Mouse (Mus musculus) hematopoietic stem cell, adult 5-6 weeks (primary cell): ENCODE measurements around the gene Rpl18a. TPM values are rescaled to one million over a fixed set of nuclear protein-coding genes. Genes with fewer than 3 reads are reported as not detected.
"Not testable (repeated sequence)": the region's sequence is repeated elsewhere in the genome, so short reads cannot be mapped to it uniquely, and the experiment has no call there.

Experiments used
- ATAC-seq, 2 experiments: fragments of 125-278 bp in 1 of 2; replicated peaks in 1 of 2; 2 replicates each; pipeline ENCODE4 v1.8.0; 2016 to 2017; ENCODE audit warnings: inconsistent platforms in 2 of 2, mild to moderate bottlenecking in 2 of 2, moderate number of reproducible peaks in 2 of 2, low read depth in 1 of 2, moderate TSS enrichment in 1 of 2; ENCODE audit not compliant: low FRiP score in 2 of 2, poor library complexity in 2 of 2, severe bottlenecking in 2 of 2, insufficient read depth in 1 of 2, low TSS enrichment in 1 of 2
- total RNA-seq: library from RNA; stranded (forward); fragments of 172-1452, 232-1000 nt; gene quantifications from 2 replicates; pipeline ENCODE4 v1.2.3, GENCODE M21; 2017

Gene Rpl18a
- total RNA-seq, 1 experiment from 2014 or later, result 2,300 TPM

DNA sequence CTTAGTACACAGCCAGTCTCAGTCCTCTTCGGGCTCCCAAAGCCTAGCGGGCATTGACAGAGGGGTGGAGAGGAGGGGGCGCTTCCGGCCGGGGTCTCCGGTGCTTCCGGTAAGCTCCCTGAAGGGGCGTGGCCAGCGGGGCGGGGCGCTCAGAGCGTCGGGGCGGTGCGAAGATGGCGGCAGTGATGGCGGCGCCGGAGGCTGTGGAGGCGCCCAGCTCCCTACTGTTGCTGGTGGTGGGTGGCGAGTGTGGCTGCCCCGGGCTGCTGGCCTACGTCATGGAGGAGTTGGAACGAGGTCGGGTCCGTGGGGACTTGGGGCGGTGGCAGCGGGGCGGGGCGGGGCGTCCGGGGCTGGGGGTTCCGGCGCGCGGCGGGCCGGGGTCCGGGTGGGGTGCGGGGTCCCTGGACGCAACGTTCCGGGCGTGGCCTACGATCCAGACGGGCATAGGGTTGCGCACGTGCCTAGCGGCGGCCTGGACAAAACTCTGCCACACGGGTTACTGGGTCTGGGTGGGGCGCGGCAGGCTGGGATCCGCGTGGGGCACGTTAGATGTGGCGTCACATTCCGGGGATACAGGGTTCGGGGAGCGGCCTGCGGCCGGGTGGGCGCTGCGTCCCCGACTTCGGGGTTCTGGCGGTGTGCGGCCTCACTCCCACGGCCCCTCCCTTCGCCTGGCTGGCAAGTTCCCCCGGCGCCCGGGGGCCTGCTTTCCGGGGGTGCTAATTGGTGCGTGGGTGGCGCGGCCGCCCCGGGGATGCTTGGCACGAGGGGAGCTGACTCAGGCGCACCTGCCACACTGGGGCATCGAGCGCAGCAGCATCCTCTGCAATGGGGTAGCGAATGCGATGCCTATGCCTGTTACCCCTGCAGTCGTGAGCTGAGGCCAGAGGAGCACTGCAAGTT lies 8.9 kb upstream of the Rpl18a start, which contains the start of gene Map1s:
TSS of gene Map1s (plus strand) at position 102 of the 906 bp plus-strand sequence.
- ATAC-seq, result peak; percentile 70 to 72

DNA sequence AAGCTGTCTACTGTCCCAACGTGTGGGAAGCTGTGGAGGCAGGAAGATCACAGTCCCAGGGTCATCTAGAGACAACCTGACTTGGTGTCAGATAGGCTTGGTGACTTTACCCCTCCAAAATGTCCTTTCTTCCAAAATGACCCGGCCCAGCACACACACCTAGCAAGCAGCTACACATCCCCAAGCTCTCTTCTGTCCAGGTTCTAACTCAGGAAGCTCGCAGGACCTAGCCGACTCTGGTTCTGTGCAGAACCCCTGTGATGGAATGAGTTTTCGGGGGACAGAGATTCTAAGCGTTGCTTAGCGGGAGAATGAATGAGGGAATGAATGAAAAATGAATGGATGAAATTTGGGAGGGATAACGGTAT lies 8.2 kb upstream of the Rpl18a start:
- ATAC-seq, result no peak

DNA sequence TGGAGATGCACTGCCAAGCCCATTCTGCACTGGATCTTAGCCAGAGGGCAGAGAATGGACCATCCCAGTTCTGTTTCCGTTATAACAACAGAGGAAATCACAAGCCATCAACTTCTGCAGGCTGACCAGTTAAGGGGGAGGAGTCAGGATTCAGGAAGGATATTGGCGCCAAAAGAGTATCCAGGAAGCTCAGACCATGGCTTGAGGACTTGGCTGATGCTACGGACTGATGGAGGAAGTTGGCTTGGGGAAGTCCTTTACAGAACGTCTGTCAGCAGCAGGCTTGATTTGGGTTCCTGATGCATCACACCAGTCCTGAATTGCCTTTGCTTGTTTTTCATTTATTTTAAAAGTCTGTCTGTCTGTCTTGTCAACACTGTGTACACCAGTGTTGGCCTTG lies 7.3 kb upstream of the Rpl18a start:
- peak; percentile 55 to 56 for ATAC-seq

DNA sequence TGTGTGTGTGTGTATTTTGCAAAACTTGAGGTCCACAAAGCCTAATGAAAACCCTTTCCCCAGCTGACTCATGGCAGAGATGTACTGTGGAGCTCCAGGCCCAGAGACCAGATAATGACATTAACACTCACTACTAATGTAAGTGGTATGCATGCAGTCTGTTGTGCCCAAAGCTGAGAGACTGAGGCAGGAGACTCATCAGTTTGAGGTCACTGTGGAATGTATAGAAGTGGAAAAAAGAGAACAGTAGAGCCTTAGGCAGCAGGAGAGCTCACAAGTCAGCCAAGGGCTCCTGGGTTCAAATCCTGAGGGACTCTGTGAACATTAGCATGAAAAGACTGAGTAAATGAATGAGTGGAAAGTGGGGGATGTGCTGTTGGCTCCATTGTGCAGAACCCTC lies 6.4 kb upstream of the Rpl18a start:
- no peak for ATAC-seq

DNA sequence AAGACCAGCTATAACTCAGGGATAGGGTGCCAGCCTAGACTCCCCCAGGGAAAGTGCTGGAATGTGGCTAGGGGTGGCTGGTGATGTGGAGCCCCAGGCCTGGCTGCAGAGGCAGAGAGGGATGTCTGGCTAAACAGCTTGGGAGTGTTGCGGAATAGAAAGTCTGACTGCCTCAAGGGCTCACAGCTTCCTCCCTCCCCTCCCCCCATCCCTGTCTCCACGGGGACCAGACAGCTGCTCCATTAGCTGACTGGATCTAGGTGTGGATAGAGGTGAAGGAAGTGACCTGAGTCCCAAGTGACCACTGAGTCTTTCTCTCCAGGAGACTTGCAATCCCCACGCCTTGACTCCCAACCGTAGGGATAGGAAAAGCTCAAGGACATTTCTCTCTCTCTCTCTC lies 5.9 kb upstream of the Rpl18a start:
- ATAC-seq, result no peak

DNA sequence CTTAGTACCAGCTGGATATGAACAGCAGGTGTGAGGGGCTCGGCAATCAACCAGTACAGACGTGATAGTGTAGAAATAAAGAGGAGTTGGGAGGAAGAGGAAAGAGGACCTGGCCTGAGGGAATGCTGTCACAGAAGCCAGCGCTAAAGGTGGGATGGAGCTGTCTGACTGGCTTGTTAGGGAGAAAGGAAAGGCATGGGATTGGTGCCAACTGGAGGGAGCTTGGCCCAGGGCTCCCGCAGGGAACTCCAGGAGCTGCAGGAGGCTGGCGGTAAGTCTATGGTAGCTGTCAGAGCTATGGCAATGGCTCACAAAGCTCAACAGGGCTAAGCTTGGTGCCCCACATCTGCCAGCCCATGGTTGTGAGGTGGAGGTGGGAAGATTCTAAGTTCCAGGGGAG lies 5.0 kb upstream of the Rpl18a start:
- ATAC-seq, result no peak

DNA sequence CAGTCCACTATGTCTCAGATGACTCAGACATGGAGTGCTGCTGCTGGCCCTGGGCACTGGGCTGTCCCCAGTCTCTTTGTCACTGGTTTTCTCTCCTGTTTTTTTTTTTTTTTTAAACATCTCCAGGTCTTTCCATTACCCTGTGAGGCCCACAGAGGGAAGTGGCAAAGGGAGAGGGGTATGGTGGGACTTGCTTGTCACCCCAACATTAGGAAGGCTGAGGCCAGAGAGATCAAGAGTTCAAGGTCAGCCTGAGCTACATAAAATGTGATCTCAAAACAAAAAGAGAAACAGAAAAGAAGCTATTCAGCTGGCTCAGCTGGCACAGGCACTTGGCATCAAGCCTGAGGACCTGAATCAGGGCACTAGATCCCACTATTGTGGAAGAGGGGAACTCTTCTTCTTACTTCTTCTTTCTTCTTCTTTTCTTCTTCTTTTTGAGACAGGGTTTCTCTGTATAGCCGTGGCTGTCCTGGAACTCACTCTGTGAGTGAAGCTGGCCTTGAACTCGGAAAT lies 3.7 kb upstream of the Rpl18a start:
- ATAC-seq, result no peak

DNA sequence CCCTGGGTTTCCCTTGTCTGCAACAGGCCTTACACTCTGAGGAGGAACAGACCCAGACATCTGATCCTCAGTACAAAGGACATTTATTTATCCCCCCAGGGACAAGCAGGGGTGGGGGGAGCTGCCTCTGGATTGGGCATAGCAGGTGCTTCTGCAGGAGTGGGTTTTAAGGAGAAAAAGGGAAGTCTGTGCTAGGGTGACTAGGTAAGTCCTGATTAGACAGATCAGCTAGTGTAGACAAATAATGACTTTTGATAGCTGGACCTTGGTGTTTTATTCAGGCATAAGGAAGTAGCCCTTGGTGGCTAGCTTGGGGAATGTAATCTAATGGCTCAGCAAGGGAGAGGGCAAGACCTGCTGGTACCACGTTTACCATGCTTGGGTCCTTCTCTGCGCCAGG lies 2.0 kb upstream of the Rpl18a start:
- ATAC-seq, result no peak

DNA sequence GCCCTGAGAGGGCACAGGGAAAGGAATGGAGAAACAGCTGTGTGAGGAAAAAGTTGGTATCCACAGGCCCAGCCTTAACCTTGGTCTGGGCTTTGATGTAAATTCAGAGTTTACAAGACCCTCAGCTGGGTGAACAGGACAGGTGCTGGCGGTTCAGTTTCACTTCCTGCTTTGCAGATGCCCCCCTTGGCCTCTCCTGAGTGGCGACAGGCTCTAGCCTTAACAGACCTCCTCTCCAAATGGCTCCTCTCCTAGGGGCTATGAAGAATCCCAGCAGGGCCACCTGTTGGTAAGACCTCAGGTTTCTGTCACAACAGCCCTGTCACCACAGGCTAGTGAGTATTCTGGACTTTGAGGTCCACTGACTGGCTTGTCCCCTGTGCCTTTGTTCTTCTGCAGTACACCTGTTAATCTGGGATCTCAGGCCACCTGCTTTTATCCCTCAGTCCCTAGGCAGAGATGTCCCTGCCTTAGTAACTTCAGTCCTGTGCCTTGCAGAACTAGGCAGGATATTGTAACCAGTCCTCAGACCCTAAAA lies 1.5 kb upstream of the Rpl18a start:
- ATAC-seq, result no peak

DNA sequence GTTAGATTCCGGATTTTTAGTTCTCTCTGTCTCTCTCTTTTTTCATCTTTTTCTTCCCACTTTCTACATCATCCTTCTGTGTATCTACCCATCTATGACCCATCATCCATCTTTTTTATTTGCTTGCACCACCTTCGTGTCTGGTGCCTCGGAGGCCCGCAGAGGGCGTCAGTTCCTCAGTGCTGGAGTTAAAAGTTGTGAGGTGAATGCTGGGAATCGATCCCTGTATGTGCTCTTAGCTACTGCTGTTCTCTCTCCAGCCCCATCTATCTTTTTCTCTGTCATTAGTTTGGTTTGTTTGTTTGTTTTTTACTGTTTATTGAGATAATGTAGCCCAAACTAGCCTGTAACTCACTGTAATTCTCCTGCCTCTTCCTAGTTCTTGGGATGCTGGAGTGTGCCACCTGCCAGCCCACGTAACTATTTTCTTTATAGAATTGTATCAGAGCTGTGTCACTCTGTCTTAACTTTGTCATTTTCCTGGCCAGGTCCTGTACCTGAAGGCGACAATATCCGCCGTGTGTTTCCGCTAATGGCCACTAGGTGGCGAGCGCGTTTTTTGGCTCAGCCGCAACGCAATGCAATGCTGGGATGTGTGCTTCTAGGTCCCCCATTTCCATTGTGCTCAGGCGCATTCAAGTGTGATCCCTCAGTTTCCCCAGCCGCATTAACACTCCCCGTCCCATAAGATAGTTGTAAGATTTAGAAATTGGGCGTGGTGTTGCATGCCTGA lies 635 bp upstream of the Rpl18a start:
- peak; percentile 48 to 51 for ATAC-seq

DNA sequence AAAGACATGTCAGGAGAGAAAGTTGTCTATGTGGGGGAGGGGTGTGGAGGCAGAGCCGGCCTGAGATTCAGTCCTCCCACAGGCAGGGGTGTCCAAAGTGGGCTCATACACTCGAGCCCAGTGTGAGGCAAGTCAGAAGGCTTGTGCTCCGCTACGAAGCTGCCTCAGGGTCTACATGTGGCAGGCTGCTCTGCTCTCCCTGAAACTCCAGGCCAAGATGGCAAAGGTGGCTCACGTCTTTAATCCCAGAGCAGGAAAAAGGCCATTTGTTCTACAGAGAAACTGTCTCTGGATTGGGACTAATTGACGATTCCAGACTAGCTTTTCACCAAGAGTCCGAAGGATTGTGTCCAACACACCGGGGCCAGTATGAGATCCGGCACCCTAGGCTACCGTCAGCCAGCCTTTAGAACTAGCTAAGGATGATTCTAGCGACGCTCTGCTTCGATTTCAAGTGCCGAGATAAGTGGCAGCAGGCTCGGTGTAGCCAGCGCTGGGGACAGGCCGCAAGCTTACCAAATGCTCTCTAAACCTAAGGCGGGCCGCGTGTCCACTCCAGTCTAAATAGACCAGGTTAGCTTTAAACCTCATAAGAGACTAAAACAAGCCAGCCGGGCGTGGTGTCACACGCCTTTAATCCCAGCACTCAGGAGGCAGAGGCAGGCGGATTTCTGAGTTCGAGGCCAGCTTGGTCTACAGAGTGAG lies 744 bp downstream of the Rpl18a start:
- ATAC-seq, result no peak

DNA sequence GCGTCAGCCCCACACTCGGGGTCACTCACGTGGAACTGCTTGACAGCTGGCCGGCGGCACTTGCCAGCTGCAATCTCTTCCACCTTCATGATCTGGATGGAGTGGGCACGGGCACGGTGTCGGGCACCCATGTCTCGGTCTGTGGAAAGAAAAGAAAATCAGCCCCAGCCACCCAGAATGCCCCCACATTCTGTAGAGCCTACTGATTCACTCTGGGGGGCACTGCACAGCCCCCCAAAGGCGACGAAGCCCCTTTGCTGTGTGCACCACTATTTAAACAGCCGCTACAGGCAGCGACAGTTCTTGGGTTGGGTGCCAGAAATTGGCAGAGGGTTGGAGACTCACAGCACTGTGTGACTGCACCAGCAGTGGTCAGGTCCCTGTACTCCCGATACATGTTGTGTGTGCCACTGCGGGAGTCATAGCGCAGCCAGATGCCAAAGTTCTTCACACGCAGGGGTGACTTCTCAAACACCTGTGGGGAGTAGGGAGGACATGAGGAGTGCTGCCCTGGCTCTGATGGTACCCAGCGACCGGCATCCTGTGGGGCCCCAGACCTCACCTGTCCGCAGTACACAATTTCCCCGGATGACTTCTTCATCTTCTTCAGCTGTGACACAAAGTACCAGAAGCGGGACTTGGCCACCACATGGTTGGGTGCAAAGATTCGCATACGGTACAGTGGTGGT lies 1.5 kb downstream of the Rpl18a start:
- not testable (repeated sequence) for ATAC-seq

DNA sequence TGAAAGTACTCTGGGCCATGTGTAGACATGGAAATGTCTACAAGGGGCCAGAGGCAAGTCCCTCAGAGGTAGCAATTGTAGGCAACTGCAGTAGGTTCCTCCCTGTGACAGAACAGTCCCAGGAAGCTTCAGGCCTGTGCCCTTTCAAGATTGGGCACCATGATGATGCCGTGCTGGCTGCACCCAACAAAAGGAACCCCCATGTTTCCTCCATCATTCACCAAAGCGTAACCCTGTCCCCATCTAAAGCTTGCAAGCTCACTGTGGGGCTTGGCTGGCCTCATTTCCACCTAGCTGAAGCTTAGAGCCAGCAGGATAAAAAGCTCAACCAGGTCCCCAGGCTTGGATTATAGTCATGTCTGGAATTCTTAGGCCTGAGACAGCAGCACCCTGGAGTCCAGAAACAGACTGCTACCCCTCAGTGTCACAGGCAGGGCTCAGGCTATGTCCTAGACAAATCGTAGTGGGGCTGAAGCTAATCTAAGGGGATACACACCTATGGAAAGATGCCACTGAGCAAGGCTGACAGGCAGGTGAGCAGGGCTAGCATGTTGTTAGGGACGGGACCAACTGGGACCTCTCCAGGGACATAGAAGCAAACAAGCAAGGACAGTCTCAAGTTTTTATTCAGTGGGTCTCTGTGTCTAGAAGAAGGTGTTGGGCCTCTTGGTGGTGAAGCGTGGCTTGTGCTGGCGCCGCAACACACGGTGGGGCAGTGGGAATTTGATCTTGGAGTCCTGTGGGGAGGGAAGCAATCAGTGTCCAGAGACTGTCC lies 2.3 kb downstream of the Rpl18a start:
- ATAC-seq, result no peak

DNA sequence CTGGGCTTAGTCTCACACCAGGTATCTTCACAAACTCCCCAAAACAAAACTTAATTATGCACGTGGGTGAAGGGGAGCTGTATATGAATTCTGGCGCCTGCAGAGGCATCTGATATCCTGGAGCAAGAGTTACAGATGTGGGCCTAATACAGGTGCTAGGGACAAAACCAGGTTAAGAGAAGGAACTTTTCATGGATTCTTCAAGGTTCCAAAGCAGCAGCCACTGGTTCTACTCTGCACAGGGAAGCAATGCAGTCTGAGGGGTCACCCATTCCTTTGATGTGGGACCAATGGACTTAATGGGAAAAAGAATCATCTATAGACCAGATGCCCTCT lies 2.9 kb downstream of the Rpl18a start:
- no peak for ATAC-seq

DNA sequence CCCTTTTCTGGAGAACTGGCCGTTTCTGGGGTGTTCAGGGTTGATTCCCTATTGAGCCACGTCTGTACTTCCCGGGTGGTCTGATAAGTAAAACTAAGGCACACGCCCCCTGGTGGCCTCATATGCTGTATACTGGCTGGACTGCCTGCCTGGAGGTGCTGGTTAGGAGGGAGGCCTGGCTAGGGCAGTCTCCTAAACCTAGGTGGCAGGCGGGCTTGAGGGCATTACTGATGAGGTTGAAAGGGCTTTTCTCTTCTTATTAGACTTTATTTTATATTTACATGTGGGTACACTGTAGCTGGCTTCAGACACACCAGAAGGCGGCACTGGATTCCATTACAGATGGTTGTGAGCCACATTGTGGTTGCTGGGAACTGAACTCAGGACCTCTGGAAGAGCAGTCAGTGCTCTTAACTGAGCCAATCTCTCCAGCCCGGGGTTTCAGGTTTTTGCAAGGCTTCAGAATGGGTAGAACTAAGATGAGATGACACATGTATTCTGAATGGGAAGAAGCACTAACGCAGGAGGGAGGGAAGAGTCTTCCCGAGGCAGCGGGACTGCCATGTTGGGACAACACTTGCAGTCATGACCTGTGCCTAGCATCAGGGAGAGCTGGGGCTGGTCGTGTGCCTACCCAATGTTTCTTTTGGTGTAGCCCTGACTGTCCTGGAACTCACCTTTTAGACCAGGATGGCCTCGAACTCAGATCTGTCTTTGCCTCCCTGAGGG lies 3.4 kb downstream of the Rpl18a start:
- ATAC-seq, result peak; percentile 15 to 44; a peak in 2 of 4 replicates
